Mouse (Mus musculus): ENCODE measurements at regions not wholly inside any gene's neighbourhood (a gene's known extent, or its start where the extent isn't known, plus 50 kb on each side); places are given as distances from the start of the nearest gene placed in this dataset.

- H3K9me3 ChIP-seq: no peaks in the 10 kb centered on the region
- H3K27ac ChIP-seq (replicated peaks): no peak overlapping the region
- H3K4me2 ChIP-seq: no peak overlapping the region
- 85% methylated on average over 7 of the region's 7 CpGs for WGBS
- H3K4me1 ChIP-seq (replicated peaks): peaks cover 12% of the 10 kb centered on the region
- H3K36me3 ChIP-seq: no peaks in the 10 kb centered on the region
- no peak overlapping the region for H3K4me3 ChIP-seq
- no peak for ATAC-seq (ENCODE audit: low FRiP score, low read depth)
- H3K27me3 ChIP-seq: 0 out of 2 replicates have a peak, but pooled peaks cover 3% of the 10 kb centered on the region
- H3K9ac ChIP-seq: no peak overlapping the region
Measured at GRCm38 (mm10) chr2:72779268-72780163, 200.7 kb downstream of the Sp3 start.

GRCm38 (mm10) chr2:72781369-72782275 lies 198.6 kb downstream of the Sp3 start:
- Histone ChIP-seq H3K4me1 (replicated peaks) (peaks cover 12% of the 10 kb centered on the region), H3K9me3 (no peaks in the 10 kb centered on the region), H3K4me3 (no peak overlapping the region), H3K9ac (no peak overlapping the region), H3K27ac (replicated peaks) (0 out of 2 replicates have a peak overlapping the region, but pooled peaks have one; percentile 34), H3K27me3 (0 out of 2 replicates have a peak, but pooled peaks cover 3% of the 10 kb centered on the region), H3K36me3 (no peaks in the 10 kb centered on the region), H3K4me2 (no peak overlapping the region)
- 36% methylated on average over 15 of the region's 15 CpGs for WGBS
- ATAC-seq (ENCODE audit: low FRiP score, low read depth): peak; percentile 85; the same call in 1 of the 2 replicates

GRCm38 (mm10) chr2:72782355-72782754 lies 197.9 kb downstream of the Sp3 start:
- no peak for ATAC-seq (ENCODE audit: low FRiP score, low read depth)
- WGBS: 61% methylated on average over 7 of the region's 7 CpGs

GRCm38 (mm10) chr2:72785365-72786043 lies 194.7 kb downstream of the Sp3 start:
- Histone ChIP-seq H3K27me3 (0 out of 2 replicates have a peak, but pooled peaks cover 3% of the 10 kb centered on the region), H3K4me3 (no peak overlapping the region), H3K9ac (no peak overlapping the region), H3K27ac (replicated peaks) (no peak overlapping the region), H3K36me3 (no peaks in the 10 kb centered on the region), H3K4me1 (replicated peaks) (peaks cover 12% of the 10 kb centered on the region), H3K4me2 (no peak overlapping the region), H3K9me3 (no peaks in the 10 kb centered on the region)
- WGBS: 84% methylated on average over 8 of the region's 8 CpGs
- ATAC-seq (ENCODE audit: low FRiP score, low read depth): no peak

More at GRCm38 (mm10) chr2:72782355-72782754, 197.9 kb downstream of the Sp3 start:
- Histone ChIP-seq H3K4me2 (no peak overlapping the region), H3K27me3 (0 out of 2 replicates have a peak, but pooled peaks cover 3% of the 10 kb centered on the region), H3K4me1 (replicated peaks) (peaks cover 12% of the 10 kb centered on the region), H3K9me3 (no peaks in the 10 kb centered on the region), H3K27ac (replicated peaks) (no peak overlapping the region), H3K9ac (no peak overlapping the region), H3K4me3 (no peak overlapping the region), H3K36me3 (no peaks in the 10 kb centered on the region)

- H3K4me2 ChIP-seq: no peak overlapping the region
- H3K9ac ChIP-seq: no peak overlapping the region
- whole genome bisulfite sequencing: 39% methylated on average over 5 of the region's 5 CpGs
- H3K9me3 ChIP-seq: no peaks in the 10 kb centered on the region
- peaks cover 11% of the 10 kb centered on the region for H3K4me1 ChIP-seq (replicated peaks)
- H3K36me3 ChIP-seq: no peaks in the 10 kb centered on the region
- no peak overlapping the region for H3K27ac ChIP-seq (replicated peaks)
- no peak for ATAC-seq (ENCODE audit: low FRiP score, low read depth)
- H3K27me3 ChIP-seq: 0 out of 2 replicates have a peak, but pooled peaks cover 3% of the 10 kb centered on the region
- no peak overlapping the region for H3K4me3 ChIP-seq
Measured at GRCm38 (mm10) chr2:72786044-72786737, 194.1 kb downstream of the Sp3 start.

- Histone ChIP-seq H3K9me3 (no peaks in the 10 kb centered on the region), H3K9ac (no peak overlapping the region), H3K36me3 (no peaks in the 10 kb centered on the region), H3K27me3 (0 out of 2 replicates have a peak, but pooled peaks cover 3% of the 10 kb centered on the region), H3K4me1 (replicated peaks) (no peaks in the 10 kb centered on the region), H3K4me3 (no peak overlapping the region), H3K4me2 (no peak overlapping the region), H3K27ac (replicated peaks) (no peak overlapping the region)
- ATAC-seq (ENCODE audit: low FRiP score, low read depth): no peak
- 68% methylated on average over 3 of the region's 3 CpGs for WGBS
Measured at GRCm38 (mm10) chr2:72787616-72788015, 192.6 kb downstream of the Sp3 start.

GRCm38 (mm10) chr2:72791496-72791895 lies 188.8 kb downstream of the Sp3 start:
- Histone ChIP-seq H3K27ac (replicated peaks) (no peak overlapping the region), H3K4me1 (replicated peaks) (no peaks in the 10 kb centered on the region), H3K27me3 (no peaks in the 10 kb centered on the region), H3K4me3 (no peak overlapping the region), H3K9ac (no peak overlapping the region), H3K9me3 (no peaks in the 10 kb centered on the region), H3K36me3 (no peaks in the 10 kb centered on the region), H3K4me2 (no peak overlapping the region)
- no peak for ATAC-seq (ENCODE audit: low FRiP score, low read depth)
- 63% methylated on average over 3 of the region's 3 CpGs for WGBS

GRCm38 (mm10) chr2:72793424-72793823 lies 186.8 kb downstream of the Sp3 start:
- ATAC-seq (ENCODE audit: low FRiP score, low read depth): no peak
- WGBS: 83% methylated on average over 10 of the region's 10 CpGs
- Histone ChIP-seq H3K27ac (replicated peaks) (no peak overlapping the region), H3K4me2 (no peak overlapping the region), H3K36me3 (no peaks in the 10 kb centered on the region), H3K27me3 (no peaks in the 10 kb centered on the region), H3K9me3 (no peaks in the 10 kb centered on the region), H3K4me3 (no peak overlapping the region), H3K9ac (no peak overlapping the region), H3K4me1 (replicated peaks) (no peaks in the 10 kb centered on the region)

GRCm38 (mm10) chr2:72794501-72794900 lies 185.7 kb downstream of the Sp3 start:
- H3K27ac ChIP-seq (replicated peaks): no peak overlapping the region
- no peaks in the 10 kb centered on the region for H3K27me3 ChIP-seq
- H3K4me2 ChIP-seq: no peak overlapping the region
- H3K36me3 ChIP-seq: no peaks in the 10 kb centered on the region
- H3K4me3 ChIP-seq: no peak overlapping the region
- no peaks in the 10 kb centered on the region for H3K4me1 ChIP-seq (replicated peaks)
- H3K9ac ChIP-seq: no peak overlapping the region
- no peak for ATAC-seq (ENCODE audit: low FRiP score, low read depth)
- WGBS: 75% methylated on average over 4 of the region's 4 CpGs
- no peaks in the 10 kb centered on the region for H3K9me3 ChIP-seq

GRCm38 (mm10) chr2:72797002-72797718 lies 183.1 kb downstream of the Sp3 start:
- H3K4me3 ChIP-seq: no peak overlapping the region
- ATAC-seq (ENCODE audit: low FRiP score, low read depth): no peak
- no peaks in the 10 kb centered on the region for H3K36me3 ChIP-seq
- H3K9ac ChIP-seq: no peak overlapping the region
- H3K4me2 ChIP-seq: no peak overlapping the region
- H3K27ac ChIP-seq (replicated peaks): no peak overlapping the region
- H3K9me3 ChIP-seq: no peaks in the 10 kb centered on the region
- no peaks in the 10 kb centered on the region for H3K4me1 ChIP-seq (replicated peaks)
- WGBS: 84% methylated on average over 4 of the region's 4 CpGs
- no peaks in the 10 kb centered on the region for H3K27me3 ChIP-seq
